Mouse (Mus musculus): Measurements from ENCODE around the gene Gm29427. TPM values are rescaled to one million over a fixed set of nuclear protein-coding genes. Genes with fewer than 3 reads are reported as not detected.

Gene Gm29427
- polyA plus RNA-seq, 1 experiment from 2014 or later: not detected

- Histone ChIP-seq H3K27ac (replicated peaks) (no peak overlapping the region; the same call in 1 of the 2 replicates), H3K9me3 (replicated peaks) (no peaks in the 10 kb centered on the region), H3K4me1 (peaks cover 6% of the 10 kb centered on the region; the same call in 1 of the 2 replicates), H3K27me3 (ENCODE audit: low read depth, poor library complexity, severe bottlenecking) (no peaks in the 10 kb centered on the region), H3K36me3 (no peaks in the 10 kb centered on the region), H3K4me3 (no peak overlapping the region)
- no peak for DNase-seq (ENCODE audit: low spot score)
- 88% methylated on average over 4 of the region's 4 CpGs for WGBS
These were observed 24.6 kb upstream of the Gm29427 start for GRCm38 (mm10) chr1:130740227-130740648.

- peaks cover 6% of the 10 kb centered on the region; the same call in 1 of the 2 replicates for H3K4me1 ChIP-seq
- no peak for DNase-seq (ENCODE audit: low spot score)
- WGBS: 77% methylated on average over 3 of the region's 3 CpGs
- no peak overlapping the region for H3K4me3 ChIP-seq
- H3K27me3 ChIP-seq (ENCODE audit: low read depth, poor library complexity, severe bottlenecking): no peaks in the 10 kb centered on the region
- no peaks in the 10 kb centered on the region for H3K36me3 ChIP-seq
- no peaks in the 10 kb centered on the region for H3K9me3 ChIP-seq (replicated peaks)
- H3K27ac ChIP-seq (replicated peaks): no peak overlapping the region
These were observed 24.0 kb upstream of the Gm29427 start for GRCm38 (mm10) chr1:130739636-130740035.

- Histone ChIP-seq H3K36me3 (no peaks in the 10 kb centered on the region), H3K4me1 (peaks cover 6% of the 10 kb centered on the region; the same call in 1 of the 2 replicates), H3K27me3 (ENCODE audit: low read depth, poor library complexity, severe bottlenecking) (no peaks in the 10 kb centered on the region), H3K4me3 (no peak overlapping the region), H3K27ac (replicated peaks) (no peak overlapping the region), H3K9me3 (replicated peaks) (no peaks in the 10 kb centered on the region)
- 87% methylated on average over 3 of the region's 3 CpGs for WGBS
- no peak for DNase-seq (ENCODE audit: low spot score)
These were observed 23.0 kb upstream of the Gm29427 start for GRCm38 (mm10) chr1:130738551-130739106.

- Histone ChIP-seq H3K27me3 (ENCODE audit: low read depth, poor library complexity, severe bottlenecking) (no peaks in the 10 kb centered on the region), H3K36me3 (no peaks in the 10 kb centered on the region), H3K9me3 (replicated peaks) (no peaks in the 10 kb centered on the region), H3K27ac (replicated peaks) (no peak overlapping the region), H3K4me1 (peaks cover 6% of the 10 kb centered on the region; the same call in 1 of the 2 replicates), H3K4me3 (no peak overlapping the region)
- DNase-seq (ENCODE audit: low spot score): no peak
- WGBS: 92% methylated on average over 7 of the region's 7 CpGs
These were observed 22.3 kb upstream of the Gm29427 start for GRCm38 (mm10) chr1:130737916-130738315.

GRCm38 (mm10) chr1:130737411-130737881 lies 21.8 kb upstream of the Gm29427 start:
- no peaks in the 10 kb centered on the region for H3K36me3 ChIP-seq
- H3K4me1 ChIP-seq: peaks cover 6% of the 10 kb centered on the region; the same call in 1 of the 2 replicates
- WGBS: 32% methylated on average over 11 of the region's 11 CpGs
- no peaks in the 10 kb centered on the region for H3K9me3 ChIP-seq (replicated peaks)
- no peaks in the 10 kb centered on the region for H3K27me3 ChIP-seq (ENCODE audit: low read depth, poor library complexity, severe bottlenecking)
- DNase-seq (ENCODE audit: low spot score): no peak
- no peak overlapping the region for H3K27ac ChIP-seq (replicated peaks)
- H3K4me3 ChIP-seq: no peak overlapping the region

GRCm38 (mm10) chr1:130734852-130735251 lies 19.3 kb upstream of the Gm29427 start:
- no peaks in the 10 kb centered on the region for H3K9me3 ChIP-seq (replicated peaks)
- 76% methylated on average over 8 of the region's 8 CpGs for WGBS
- DNase-seq (ENCODE audit: low spot score): no peak
- no peaks in the 10 kb centered on the region for H3K27me3 ChIP-seq (ENCODE audit: low read depth, poor library complexity, severe bottlenecking)
- peaks cover 10% of the 10 kb centered on the region for H3K4me1 ChIP-seq
- no peaks in the 10 kb centered on the region for H3K36me3 ChIP-seq
- H3K4me3 ChIP-seq: no peak overlapping the region
- no peak overlapping the region for H3K27ac ChIP-seq (replicated peaks)

GRCm38 (mm10) chr1:130734452-130734851 lies 18.9 kb upstream of the Gm29427 start:
- Histone ChIP-seq H3K27ac (replicated peaks) (no peak overlapping the region), H3K4me1 (peaks cover 10% of the 10 kb centered on the region), H3K36me3 (no peaks in the 10 kb centered on the region), H3K9me3 (replicated peaks) (no peaks in the 10 kb centered on the region), H3K27me3 (ENCODE audit: low read depth, poor library complexity, severe bottlenecking) (no peaks in the 10 kb centered on the region), H3K4me3 (no peak overlapping the region)
- no peak for DNase-seq (ENCODE audit: low spot score)
- WGBS: 76% methylated on average over 5 of the region's 5 CpGs

- Histone ChIP-seq H3K27ac (replicated peaks) (no peak overlapping the region), H3K36me3 (no peaks in the 10 kb centered on the region), H3K4me1 (peaks cover 10% of the 10 kb centered on the region), H3K27me3 (ENCODE audit: low read depth, poor library complexity, severe bottlenecking) (no peaks in the 10 kb centered on the region), H3K9me3 (replicated peaks) (no peaks in the 10 kb centered on the region), H3K4me3 (no peak overlapping the region)
- WGBS: 88% methylated on average over 4 of the region's 4 CpGs
- DNase-seq (ENCODE audit: low spot score): no peak
These were observed 18.1 kb upstream of the Gm29427 start for GRCm38 (mm10) chr1:130733671-130734070.

GRCm38 (mm10) chr1:130732706-130733658 lies 17.4 kb upstream of the Gm29427 start:
- no peak for DNase-seq (ENCODE audit: low spot score)
- Histone ChIP-seq H3K27me3 (ENCODE audit: low read depth, poor library complexity, severe bottlenecking) (no peaks in the 10 kb centered on the region), H3K27ac (replicated peaks) (no peak overlapping the region), H3K4me3 (no peak overlapping the region), H3K36me3 (no peaks in the 10 kb centered on the region), H3K4me1 (peaks cover 10% of the 10 kb centered on the region), H3K9me3 (replicated peaks) (no peaks in the 10 kb centered on the region)
- 92% methylated on average over 13 of the region's 13 CpGs for WGBS

GRCm38 (mm10) chr1:130731741-130732337 lies 16.2 kb upstream of the Gm29427 start, which contains the start of gene AA986860:
Gene AA986860 (plus strand): TSS chr1:130731976.
- WGBS: 5% methylated on average over 10 of the region's 10 CpGs
- Histone ChIP-seq H3K4me3 (peak within 1 kb of the TSS; percentile 34), H3K36me3 (no peaks in the 10 kb centered on the region), H3K4me1 (peaks cover 10% of the 10 kb centered on the region), H3K27me3 (ENCODE audit: low read depth, poor library complexity, severe bottlenecking) (no peaks in the 10 kb centered on the region), H3K27ac (replicated peaks) (no peak within 1 kb of the TSS), H3K9me3 (replicated peaks) (no peaks in the 10 kb centered on the region)
- peak; percentile 51 for DNase-seq (ENCODE audit: low spot score)

GRCm38 (mm10) chr1:130729153-130729552 lies 13.6 kb upstream of the Gm29427 start, which contains the start of gene Pfkfb2:
Gene Pfkfb2 (minus strand): TSS chr1:130729253.
- DNase-seq (ENCODE audit: low spot score): no peak
- Histone ChIP-seq H3K4me3 (no peak within 1 kb of the TSS), H3K36me3 (no peaks in the 10 kb centered on the region), H3K27me3 (ENCODE audit: low read depth, poor library complexity, severe bottlenecking) (no peaks in the 10 kb centered on the region), H3K9me3 (replicated peaks) (no peaks in the 10 kb centered on the region), H3K4me1 (peaks cover 10% of the 10 kb centered on the region), H3K27ac (replicated peaks) (no peak within 1 kb of the TSS)
- 89% methylated on average over 2 of the region's 2 CpGs for WGBS

GRCm38 (mm10) chr1:130728708-130729107 lies 13.1 kb upstream of the Gm29427 start:
- Histone ChIP-seq H3K27me3 (ENCODE audit: low read depth, poor library complexity, severe bottlenecking) (no peaks in the 10 kb centered on the region), H3K4me1 (peaks cover 10% of the 10 kb centered on the region), H3K27ac (replicated peaks) (no peak overlapping the region), H3K36me3 (0 out of 2 replicates have a peak, but pooled peaks cover under 1% of the 10 kb centered on the region), H3K9me3 (replicated peaks) (no peaks in the 10 kb centered on the region), H3K4me3 (no peak overlapping the region)
- WGBS: 91% methylated on average over 3 of the region's 3 CpGs
- DNase-seq (ENCODE audit: low spot score): no peak
